Mouse (Mus musculus): ENCODE measurements at regions not wholly inside any gene's neighbourhood (a gene's known extent, or its start where the extent isn't known, plus 50 kb on each side); places are given as distances from the start of the nearest gene placed in this dataset.

DNA sequence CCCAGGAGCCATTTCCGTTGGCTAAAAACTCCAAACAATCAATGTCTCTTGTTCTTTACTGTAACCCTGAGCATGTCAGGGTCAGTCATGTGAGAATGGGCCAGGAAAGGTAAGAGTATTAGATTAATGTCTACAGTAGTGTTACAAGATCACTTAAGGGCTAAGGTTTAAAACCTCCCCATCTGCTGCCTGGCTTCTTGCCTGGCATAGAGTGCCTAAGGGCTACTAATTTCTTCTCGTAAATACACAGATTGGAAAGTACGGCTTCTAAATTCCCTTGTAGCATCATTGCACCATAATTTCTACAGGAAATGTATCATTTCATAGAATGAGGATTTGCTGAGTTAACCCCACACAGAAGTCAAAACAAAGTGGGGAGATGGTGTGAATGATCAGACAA, 281.0 kb downstream of the Col12a1 start:
- DNase-seq (ENCODE audit: low spot score): no peak

DNA sequence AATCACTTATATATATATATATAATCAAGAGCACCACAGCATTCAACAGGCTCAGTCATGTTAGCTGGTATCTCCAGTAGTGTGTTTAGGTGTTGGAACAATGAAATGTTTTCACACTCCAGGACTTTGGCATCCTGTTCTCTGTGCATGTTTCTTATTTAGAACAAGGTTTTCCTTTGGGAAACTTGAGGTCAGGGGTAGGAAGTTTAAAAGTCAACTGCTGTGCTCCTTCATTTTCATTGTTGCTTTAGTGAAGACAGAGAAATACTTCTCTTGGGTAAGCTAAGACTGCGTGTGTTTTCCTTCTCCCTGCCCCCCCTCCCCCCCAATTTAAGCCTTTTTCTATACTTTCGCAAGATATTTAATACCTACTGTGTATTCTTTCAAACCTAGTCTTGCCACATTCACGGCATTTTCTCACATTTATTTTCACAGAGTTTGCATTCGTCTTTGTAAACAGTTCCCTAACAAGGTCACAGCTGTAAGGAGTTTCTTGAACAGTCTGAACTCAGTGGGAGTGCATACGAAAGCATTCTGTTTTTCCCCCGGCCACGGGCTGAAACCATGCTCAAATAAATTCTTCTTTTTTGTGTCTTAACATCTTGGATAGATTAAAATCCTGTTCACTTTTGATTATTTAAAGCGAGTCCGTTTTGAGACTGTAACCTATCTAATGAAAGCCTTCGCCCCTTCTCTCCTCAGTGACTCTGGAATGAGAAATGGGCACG, 279.2 kb downstream of the Col12a1 start:
- no peak for DNase-seq (ENCODE audit: low spot score)

- no peak for DNase-seq (ENCODE audit: low spot score)
Measured at GRCm38 (mm10) chr9:79455226-79455625, 263.4 kb downstream of the Col12a1 start.

- no peak for DNase-seq (ENCODE audit: low spot score)
Measured at GRCm38 (mm10) chr9:79479118-79479517, 239.5 kb downstream of the Col12a1 start.

- no peak for DNase-seq (ENCODE audit: low spot score)
Measured at GRCm38 (mm10) chr9:79500253-79500652, 218.4 kb downstream of the Col12a1 start.

DNA sequence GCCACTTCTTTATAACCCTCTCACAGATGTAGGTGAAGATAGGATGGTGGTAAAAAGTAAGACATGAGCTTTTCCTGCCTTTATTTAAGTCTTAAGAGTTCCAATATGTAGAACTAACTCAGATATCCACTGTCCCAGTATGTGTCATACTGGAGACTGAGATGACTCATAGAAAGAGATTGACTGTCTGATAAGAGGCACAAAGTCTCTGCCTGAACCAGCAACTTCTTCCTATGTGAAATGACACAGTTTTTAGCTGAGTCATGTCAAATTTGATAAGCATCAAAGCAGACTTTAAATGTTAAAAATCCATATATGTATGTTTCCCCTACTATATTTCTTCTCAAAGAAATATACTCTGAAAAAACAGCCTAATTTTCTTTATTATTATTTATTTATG, 216.6 kb downstream of the Col12a1 start:
- no peak for DNase-seq (ENCODE audit: low spot score)

DNA sequence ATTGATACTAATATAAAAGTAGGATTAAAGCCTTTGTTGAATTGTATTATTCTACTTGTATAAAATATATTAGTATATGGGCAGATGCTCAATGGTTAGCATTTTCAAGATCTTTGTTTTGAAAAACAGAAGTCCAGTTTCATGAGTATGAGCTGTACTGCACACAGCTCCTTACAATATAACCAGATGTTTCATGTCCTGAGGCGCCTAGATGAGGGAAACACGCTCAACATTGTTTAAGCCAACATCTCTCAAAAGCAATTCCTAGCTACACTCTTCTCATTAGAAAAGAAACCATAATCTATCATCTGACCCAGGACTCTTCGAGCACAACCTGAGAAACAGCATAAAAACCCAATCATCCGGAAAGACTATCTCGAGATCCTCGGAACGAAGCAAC, 202.2 kb downstream of the Col12a1 start:
- peak; percentile 44 for DNase-seq (ENCODE audit: low spot score)

GRCm38 (mm10) chr9:79517461-79517860, 201.2 kb downstream of the Col12a1 start:
- DNase-seq (ENCODE audit: low spot score): peak; percentile 8

GRCm38 (mm10) chr9:79518640-79519039, 200.0 kb downstream of the Col12a1 start:
- DNase-seq (ENCODE audit: low spot score): no peak

- no peak for DNase-seq (ENCODE audit: low spot score)
Measured at GRCm38 (mm10) chr9:79520498-79520897, 198.1 kb downstream of the Col12a1 start.

- no peak for DNase-seq (ENCODE audit: low spot score)
Measured at GRCm38 (mm10) chr9:79523054-79523453, 195.6 kb downstream of the Col12a1 start.

GRCm38 (mm10) chr9:79525000-79525399, 193.6 kb downstream of the Col12a1 start:
- DNase-seq (ENCODE audit: low spot score): no peak

GRCm38 (mm10) chr9:79526390-79526789, 192.2 kb downstream of the Col12a1 start:
- DNase-seq (ENCODE audit: low spot score): no peak

DNA sequence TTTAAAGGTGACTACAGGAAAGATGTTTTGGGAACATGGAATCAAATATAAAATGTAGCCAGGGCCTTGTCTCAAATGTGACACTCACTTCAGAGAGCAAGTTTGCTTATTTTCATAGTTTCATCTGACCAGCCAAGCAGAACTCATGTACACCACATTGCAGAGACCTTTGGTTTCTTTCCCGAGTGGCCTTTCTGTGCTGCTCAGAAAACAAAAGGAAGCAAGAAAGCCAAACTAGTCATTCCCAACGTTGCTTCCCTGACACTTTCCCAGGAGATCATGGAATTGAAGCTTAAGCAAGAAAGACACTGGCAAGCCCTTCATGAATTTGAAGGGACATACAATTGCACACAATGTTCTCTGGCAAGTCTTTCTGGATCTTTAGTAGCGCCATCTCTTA, 191.3 kb downstream of the Col12a1 start:
- no peak for DNase-seq (ENCODE audit: low spot score)
